ENCODE assay signal across 25 mouse cellular contexts in genomic region chr12:64736008-64736663, GRCm38 (mm10).
A peak's percentile ranks its signal among the peaks of the same experiment; 100 is the strongest.
DNase-seq lines count a peak whose midpoint lies in the region; ATAC-seq lines count a peak whose summit lies in the region.
"Had no signal": no experiment of that assay in that cellular context is flagged by ENCODE, and none has a peak within 500 bp of the region (broad histone marks: within the 10 kb centered on the region; RNA-seq: fewer than 3 reads in every experiment).

No protein-coding gene starts in this region.

- H3K9ac ChIP-seq in intestine, embryonic 16.5 days (ENCODE audit: low read depth, low read length) = no peak overlapping the region
- no peak overlapping the region for H3K9ac ChIP-seq in kidney, embryonic 16.5 days (replicated peaks; ENCODE audit: low read length)
- H3K9ac ChIP-seq: heart, embryonic 15.5 days; limb, embryonic 13.5 days; liver, embryonic 12.5 days; liver, postnatal 0 days; neural tube, embryonic 12.5 days had no signal

- intact Hi-C loops in gastrocnemius, postnatal 14 days (cut with DNase I; ENCODE audit: low total_unique reads) = no loop called here

- peak; percentile 35 to 36 for DNase-seq in kidney, adult 8-10 months
- no peak for DNase-seq in kidney, adult 18-20 months
- no peak for DNase-seq in ovary, postnatal 36 days (ENCODE audit: low spot score)
- DNase-seq in gastrocnemius, postnatal 14 days = no peak
- DNase-seq in layer of hippocampus, adult 11-12 months (ENCODE audit: low spot score) = no peak
- DNase-seq: adrenal gland, adult 2 months; adrenal gland, postnatal 36 days; cerebellum, adult 18-20 months; cerebellum, postnatal 14 days; gastrocnemius, postnatal 10 days; heart, adult 11 months; liver, postnatal 0 days; lung, postnatal 36 days had no signal

- H3K4me2 ChIP-seq in intestine, embryonic 16.5 days (ENCODE audit: low read depth, low read length) = no peak overlapping the region
- H3K4me2 ChIP-seq in kidney, embryonic 16.5 days (replicated peaks; ENCODE audit: low read depth, low read length) = no peak overlapping the region
- H3K4me2 ChIP-seq: heart, embryonic 15.5 days; limb, embryonic 13.5 days; liver, embryonic 12.5 days; midbrain, embryonic 11.5 days; neural tube, embryonic 12.5 days had no signal

- no peaks in the 10 kb centered on the region for H3K36me3 ChIP-seq in intestine, embryonic 16.5 days (ENCODE audit: control insufficient read depth, insufficient read depth, low read length)
- H3K36me3 ChIP-seq in kidney, embryonic 16.5 days (ENCODE audit: insufficient read depth, low read length) = no peaks in the 10 kb centered on the region
- H3K36me3 ChIP-seq: heart, embryonic 10.5 days; heart, embryonic 15.5 days; limb, embryonic 13.5 days; liver, embryonic 12.5 days; neural tube, embryonic 12.5 days had no signal

- WGBS in intestine, embryonic 16.5 days = 30% methylated on average over 1 of the region's 1 CpGs
- 6% methylated on average over 1 of the region's 1 CpGs for WGBS in kidney, embryonic 16.5 days

- H3K9me3 ChIP-seq in intestine, embryonic 16.5 days (ENCODE audit: control insufficient read depth, low read length) = no peaks in the 10 kb centered on the region
- H3K9me3 ChIP-seq in kidney, embryonic 16.5 days (ENCODE audit: low read length) = no peaks in the 10 kb centered on the region
- H3K9me3 ChIP-seq: heart, embryonic 10.5 days; heart, embryonic 15.5 days; limb, embryonic 13.5 days; liver, embryonic 12.5 days; neural tube, embryonic 12.5 days had no signal

- no peaks in the 10 kb centered on the region for H3K4me1 ChIP-seq in intestine, embryonic 16.5 days (ENCODE audit: control insufficient read depth, insufficient read depth, low read length)
- H3K4me1 ChIP-seq in kidney, embryonic 16.5 days (ENCODE audit: insufficient read depth, low read length) = no peaks in the 10 kb centered on the region
- H3K4me1 ChIP-seq: heart, embryonic 10.5 days; heart, embryonic 15.5 days; limb, embryonic 13.5 days; liver, embryonic 12.5 days; neural tube, embryonic 12.5 days had no signal

- H3K4me3 ChIP-seq in intestine, embryonic 16.5 days (ENCODE audit: low read length) = no peak overlapping the region
- no peak overlapping the region for H3K4me3 ChIP-seq in kidney, embryonic 16.5 days (ENCODE audit: low read length)
- H3K4me3 ChIP-seq: erythroblast, embryonic 14.5 days; heart, embryonic 10.5 days; heart, embryonic 15.5 days; limb, embryonic 13.5 days; liver, embryonic 12.5 days; myocyte; neural tube, embryonic 12.5 days had no signal

- H3K27me3 ChIP-seq in intestine, embryonic 16.5 days (replicated peaks; ENCODE audit: control insufficient read depth, insufficient read depth, low read length) = no peaks in the 10 kb centered on the region
- H3K27me3 ChIP-seq in kidney, embryonic 16.5 days (ENCODE audit: insufficient read depth, low read length) = no peaks in the 10 kb centered on the region
- H3K27me3 ChIP-seq: heart, embryonic 15.5 days; limb, embryonic 13.5 days; liver, embryonic 12.5 days; neural tube, embryonic 12.5 days had no signal

- peak; percentile 100 for ATAC-seq in intestine, embryonic 16.5 days
- peak; percentile 79 for ATAC-seq in kidney, embryonic 16.5 days (ENCODE audit: low FRiP score, low TSS enrichment)
- ATAC-seq: activated CD4-positive, CD25-positive, alpha-beta regulatory T cell, adult 4 months; hindbrain, postnatal 0 days; liver, embryonic 12.5 days; liver, postnatal 0 days had no signal

- H3K27ac ChIP-seq in intestine, embryonic 16.5 days (ENCODE audit: low read length) = peak overlapping the region; percentile 41; the same call in 1 of the 2 replicates
- H3K27ac ChIP-seq in kidney, embryonic 16.5 days (ENCODE audit: low read length) = no peak overlapping the region
- H3K27ac ChIP-seq: heart, embryonic 10.5 days; heart, embryonic 15.5 days; hindbrain, postnatal 0 days; limb, embryonic 13.5 days; liver, embryonic 12.5 days; neural tube, embryonic 12.5 days had no signal

Comparison
In these comparisons a context has a peak if more than half of its experiments do, and no peak if none do; other contexts are left out.
1. DNase-seq: peak in kidney, adult 8-10 months (2 of 2); none in kidney, adult 18-20 months (single experiment), ovary, postnatal 36 days (single experiment), gastrocnemius, postnatal 14 days (single experiment) and layer of hippocampus, adult 11-12 months (single experiment).